Mouse (Mus musculus): ENCODE data around the gene Slc44a2. TPM values are rescaled to one million over a fixed set of nuclear protein-coding genes. Genes with fewer than 3 reads are reported as not detected.
"Not testable (repeated sequence)": the region's sequence is repeated elsewhere in the genome, so short reads cannot be mapped to it uniquely, and the experiment has no call there.

The Slc44a2 gene
- polyA plus RNA-seq, 1 experiment from 2014 or later = 70.4 TPM

- peaks cover 17% of the 10 kb centered on the region for H3K4me1 ChIP-seq
- WGBS = 7% methylated on average over 11 of the region's 11 CpGs
- DNase-seq (ENCODE audit: low spot score) = peak; percentile 95
Measured at GRCm38 (mm10) chr9:21313394-21313793, 7.1 kb upstream of the Slc44a2 start.

DNA sequence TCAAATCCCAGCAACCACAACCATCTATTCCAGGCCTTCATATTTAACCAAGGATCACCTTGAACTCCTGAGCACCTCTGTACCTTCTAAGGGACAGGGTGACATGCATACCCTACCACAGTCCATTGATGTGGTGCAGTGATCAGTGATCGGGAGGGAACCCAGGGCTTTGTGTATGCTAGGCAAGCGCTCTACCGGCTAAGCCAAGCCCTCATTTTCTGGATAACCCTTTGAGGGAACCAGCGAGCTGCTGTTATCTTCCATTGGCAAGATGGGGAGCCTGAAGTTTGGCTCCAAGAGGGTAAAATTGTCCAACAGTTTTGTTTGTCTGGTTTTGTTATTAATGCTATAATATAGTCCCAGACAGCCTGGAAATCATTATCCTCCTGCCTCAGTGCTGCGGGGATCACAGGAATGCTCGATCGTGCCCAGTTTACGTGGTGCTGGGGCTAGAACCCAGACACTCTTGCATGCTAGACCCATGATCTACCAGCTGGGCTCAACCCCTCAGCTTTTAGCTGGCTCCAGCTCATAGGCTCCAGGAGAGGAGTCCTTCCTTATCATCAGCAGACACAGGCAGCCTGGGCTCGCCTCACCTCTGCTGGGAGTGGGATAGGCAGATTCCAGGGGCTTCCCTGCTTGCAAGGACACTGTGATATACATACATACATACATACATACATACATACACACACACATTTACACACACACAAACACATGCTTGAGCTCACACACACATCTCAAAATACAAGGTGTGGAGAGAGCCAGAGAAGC lies 5.9 kb upstream of the Slc44a2 start:
- Histone ChIP-seq H3K27ac (peak overlapping the region; percentile 12; the same call in 1 of the 2 replicates), H3K4me1 (peaks cover 14% of the 10 kb centered on the region), H3K9me3 (no peaks in the 10 kb centered on the region), H3K4me3 (no peak overlapping the region), H3K27me3 (ENCODE audit: insufficient read depth, poor library complexity, severe bottlenecking) (peaks cover 19% of the 10 kb centered on the region), H3K36me3 (no peaks in the 10 kb centered on the region)
- WGBS = 77% methylated on average over 9 of the region's 9 CpGs
- peak; percentile 83 for DNase-seq (ENCODE audit: low spot score)

More at GRCm38 (mm10) chr9:21313394-21313793, 7.1 kb upstream of the Slc44a2 start:
- H3K36me3 ChIP-seq = no peaks in the 10 kb centered on the region
- no peak overlapping the region for H3K27ac ChIP-seq
- H3K27me3 ChIP-seq (ENCODE audit: insufficient read depth, poor library complexity, severe bottlenecking) = peaks cover 19% of the 10 kb centered on the region
- no peak overlapping the region for H3K4me3 ChIP-seq
- H3K9me3 ChIP-seq = no peaks in the 10 kb centered on the region

GRCm38 (mm10) chr9:21315421-21315820 lies 5.1 kb upstream of the Slc44a2 start:
- Histone ChIP-seq H3K27me3 (ENCODE audit: insufficient read depth, poor library complexity, severe bottlenecking) (peaks cover 19% of the 10 kb centered on the region), H3K4me3 (no peak overlapping the region), H3K9me3 (no peaks in the 10 kb centered on the region), H3K4me1 (peaks cover 15% of the 10 kb centered on the region), H3K36me3 (no peaks in the 10 kb centered on the region), H3K27ac (peak overlapping the region; percentile 25; the same call in 1 of the 2 replicates)
- DNase-seq (ENCODE audit: low spot score) = no peak
- 54% methylated on average over 5 of the region's 5 CpGs for WGBS

GRCm38 (mm10) chr9:21316696-21317095 lies 3.8 kb upstream of the Slc44a2 start:
- peaks cover 26% of the 10 kb centered on the region for H3K4me1 ChIP-seq
- H3K36me3 ChIP-seq = no peaks in the 10 kb centered on the region
- H3K27ac ChIP-seq = no peak overlapping the region
- no peak for DNase-seq (ENCODE audit: low spot score)
- H3K9me3 ChIP-seq = no peaks in the 10 kb centered on the region
- 76% methylated on average over 7 of the region's 7 CpGs for WGBS
- H3K27me3 ChIP-seq (ENCODE audit: insufficient read depth, poor library complexity, severe bottlenecking) = peaks cover 11% of the 10 kb centered on the region
- H3K4me3 ChIP-seq = no peak overlapping the region

GRCm38 (mm10) chr9:21318792-21319191 lies 1.7 kb upstream of the Slc44a2 start:
- H3K27ac ChIP-seq = no peak overlapping the region
- no peak for DNase-seq (ENCODE audit: low spot score)
- H3K4me3 ChIP-seq = no peak overlapping the region
- no peaks in the 10 kb centered on the region for H3K9me3 ChIP-seq
- H3K36me3 ChIP-seq = no peaks in the 10 kb centered on the region
- H3K4me1 ChIP-seq = peaks cover 27% of the 10 kb centered on the region
- no peaks in the 10 kb centered on the region for H3K27me3 ChIP-seq (ENCODE audit: insufficient read depth, poor library complexity, severe bottlenecking)
- WGBS = 88% methylated on average over 6 of the region's 6 CpGs

GRCm38 (mm10) chr9:21319503-21319902 lies 995 bp upstream of the Slc44a2 start:
- H3K36me3 ChIP-seq = 0 out of 2 replicates have a peak, but pooled peaks cover 4% of the 10 kb centered on the region
- WGBS = 91% methylated on average over 4 of the region's 4 CpGs
- no peaks in the 10 kb centered on the region for H3K27me3 ChIP-seq (ENCODE audit: insufficient read depth, poor library complexity, severe bottlenecking)
- H3K27ac ChIP-seq = no peak overlapping the region
- H3K9me3 ChIP-seq = no peaks in the 10 kb centered on the region
- peaks cover 27% of the 10 kb centered on the region for H3K4me1 ChIP-seq
- no peak for DNase-seq (ENCODE audit: low spot score)
- no peak overlapping the region for H3K4me3 ChIP-seq

GRCm38 (mm10) chr9:21320280-21320618 lies 249 bp upstream of the Slc44a2 start:
- Histone ChIP-seq H3K36me3 (0 out of 2 replicates have a peak, but pooled peaks cover 9% of the 10 kb centered on the region), H3K4me1 (peaks cover 25% of the 10 kb centered on the region), H3K9me3 (no peaks in the 10 kb centered on the region), H3K27ac (peak overlapping the region; percentile 93; the same call in 1 of the 2 replicates), H3K4me3 (peak overlapping the region; percentile 90), H3K27me3 (ENCODE audit: insufficient read depth, poor library complexity, severe bottlenecking) (no peaks in the 10 kb centered on the region)
- no peak for DNase-seq (ENCODE audit: low spot score)
- WGBS = 27% methylated on average over 4 of the region's 4 CpGs

GRCm38 (mm10) chr9:21321513-21321835 lies 976 bp downstream of the Slc44a2 start:
- Histone ChIP-seq H3K9me3 (no peaks in the 10 kb centered on the region), H3K4me1 (peaks cover 29% of the 10 kb centered on the region), H3K27ac (peak overlapping the region; percentile 93), H3K4me3 (peak overlapping the region; percentile 90), H3K27me3 (ENCODE audit: insufficient read depth, poor library complexity, severe bottlenecking) (no peaks in the 10 kb centered on the region), H3K36me3 (0 out of 2 replicates have a peak, but pooled peaks cover 13% of the 10 kb centered on the region)
- no peak for DNase-seq (ENCODE audit: low spot score)
- WGBS = 5% methylated on average over 6 of the region's 6 CpGs

DNA sequence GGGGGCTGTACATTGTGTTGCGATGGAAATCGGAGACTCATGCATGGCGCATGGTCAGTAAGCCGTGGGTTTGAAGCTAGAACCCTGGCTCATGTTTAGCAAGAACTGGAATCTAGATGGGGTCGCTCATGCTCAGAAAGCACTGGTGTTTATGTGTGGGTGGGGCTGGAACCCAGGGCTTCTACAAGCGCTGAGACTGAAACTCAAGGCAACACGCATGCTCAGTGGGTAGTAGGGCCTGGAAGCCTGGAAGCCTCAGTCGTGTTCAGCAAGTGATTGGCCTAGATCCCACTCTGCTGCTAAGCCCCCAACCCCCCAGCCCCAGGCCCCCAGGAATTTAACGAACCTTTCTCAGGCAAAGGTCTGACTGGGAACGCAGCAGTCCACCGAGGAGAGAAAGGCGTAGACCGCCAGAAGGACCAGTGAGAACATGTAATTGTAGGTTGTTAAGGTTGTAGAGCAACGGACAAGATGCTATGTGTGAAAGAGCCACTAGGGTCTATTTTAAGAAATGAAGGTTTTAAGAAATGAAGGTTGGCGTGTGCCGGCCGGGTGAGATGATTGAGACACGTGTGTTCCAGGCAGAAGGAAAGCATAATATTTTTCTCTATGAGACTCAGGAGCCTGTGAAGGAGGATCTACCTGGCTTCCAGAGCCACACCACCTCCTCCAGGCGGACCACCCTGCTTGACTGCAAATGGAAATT lies 1.9 kb downstream of the Slc44a2 start:
- 0 out of 2 replicates have a peak, but pooled peaks cover 13% of the 10 kb centered on the region for H3K36me3 ChIP-seq
- H3K27me3 ChIP-seq (ENCODE audit: insufficient read depth, poor library complexity, severe bottlenecking) = no peaks in the 10 kb centered on the region
- peak overlapping the region; percentile 90 for H3K4me3 ChIP-seq
- H3K27ac ChIP-seq = peak overlapping the region; percentile 93; the same call in 1 of the 2 replicates
- DNase-seq (ENCODE audit: low spot score) = no peak
- WGBS = 78% methylated on average over 19 of the region's 19 CpGs
- H3K4me1 ChIP-seq = peaks cover 29% of the 10 kb centered on the region
- no peaks in the 10 kb centered on the region for H3K9me3 ChIP-seq

GRCm38 (mm10) chr9:21322917-21323297 lies 2.4 kb downstream of the Slc44a2 start:
- Histone ChIP-seq H3K36me3 (0 out of 2 replicates have a peak, but pooled peaks cover 13% of the 10 kb centered on the region), H3K4me1 (peaks cover 29% of the 10 kb centered on the region)
- H3K9me3 ChIP-seq; H3K27me3 ChIP-seq (ENCODE audit: insufficient read depth, poor library complexity, severe bottlenecking); H3K4me3 ChIP-seq; DNase-seq (ENCODE audit: low spot score); H3K27ac ChIP-seq: not testable (repeated sequence)
- 83% methylated on average over 8 of the region's 8 CpGs for WGBS

DNA sequence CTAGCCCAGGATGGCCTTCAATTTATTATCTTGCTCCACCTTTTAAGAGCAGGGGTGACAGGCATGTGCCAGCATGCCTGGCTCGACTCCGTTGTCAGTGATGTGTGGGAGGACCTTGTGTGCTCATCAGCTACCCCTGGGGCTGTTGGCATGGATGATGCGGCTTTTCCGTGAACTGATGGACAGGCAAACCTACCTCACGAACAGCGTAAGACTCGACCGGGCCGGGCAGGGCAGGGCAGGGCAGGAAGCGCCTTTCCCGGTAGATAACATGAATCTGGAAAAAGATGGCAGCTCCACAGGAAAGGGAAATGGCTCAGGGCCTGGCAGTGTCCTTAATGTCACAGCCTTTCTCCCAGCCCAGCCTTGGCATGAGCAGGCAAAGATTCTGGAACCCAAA lies 3.8 kb downstream of the Slc44a2 start:
- no peak for DNase-seq (ENCODE audit: low spot score)
- H3K9me3 ChIP-seq = no peaks in the 10 kb centered on the region
- WGBS = 68% methylated on average over 11 of the region's 11 CpGs
- H3K27me3 ChIP-seq (ENCODE audit: insufficient read depth, poor library complexity, severe bottlenecking) = no peaks in the 10 kb centered on the region
- H3K4me3 ChIP-seq = no peak overlapping the region; the same call in 1 of the 2 replicates
- no peak overlapping the region for H3K27ac ChIP-seq
- peaks cover 35% of the 10 kb centered on the region for H3K4me1 ChIP-seq
- 0 out of 2 replicates have a peak, but pooled peaks cover 13% of the 10 kb centered on the region for H3K36me3 ChIP-seq

DNA sequence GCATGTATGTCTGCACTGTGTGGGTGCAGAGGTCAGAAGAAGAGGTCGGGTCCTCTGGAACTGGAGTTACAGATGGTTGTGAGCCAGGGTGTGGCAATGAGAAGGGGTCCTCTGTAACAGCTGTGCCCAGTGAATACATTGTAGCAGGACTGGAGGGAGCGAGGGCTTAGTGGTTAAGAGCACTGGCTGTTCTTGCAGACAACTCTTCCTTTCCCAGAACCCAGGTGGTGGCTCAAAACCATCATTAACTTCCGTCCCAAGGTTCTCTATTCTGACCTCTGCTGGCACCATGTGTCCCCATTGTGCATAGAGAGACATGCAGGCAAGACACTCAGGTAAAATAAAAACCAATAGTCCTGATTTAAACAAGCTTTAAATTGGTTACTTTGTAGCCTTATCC lies 7.1 kb downstream of the Slc44a2 start:
- no peak for DNase-seq (ENCODE audit: low spot score)
- Histone ChIP-seq H3K27me3 (ENCODE audit: insufficient read depth, poor library complexity, severe bottlenecking) (no peaks in the 10 kb centered on the region), H3K4me3 (no peak overlapping the region), H3K9me3 (no peaks in the 10 kb centered on the region), H3K36me3 (0 out of 2 replicates have a peak, but pooled peaks cover 17% of the 10 kb centered on the region), H3K4me1 (peaks cover 34% of the 10 kb centered on the region), H3K27ac (no peak overlapping the region)
- WGBS = 78% methylated on average over 3 of the region's 3 CpGs

GRCm38 (mm10) chr9:21328041-21328440 lies 7.5 kb downstream of the Slc44a2 start:
- no peak for DNase-seq (ENCODE audit: low spot score)
- Histone ChIP-seq H3K36me3 (0 out of 2 replicates have a peak, but pooled peaks cover 17% of the 10 kb centered on the region), H3K4me3 (no peak overlapping the region), H3K9me3 (no peaks in the 10 kb centered on the region), H3K4me1 (peaks cover 37% of the 10 kb centered on the region), H3K27ac (no peak overlapping the region), H3K27me3 (ENCODE audit: insufficient read depth, poor library complexity, severe bottlenecking) (no peaks in the 10 kb centered on the region)
- WGBS = 82% methylated on average over 3 of the region's 3 CpGs

Measured in heart, embryonic 10.5 days (tissue).